Mouse (Mus musculus): ENCODE results near the gene 2010111I01Rik.
A peak's percentile ranks its signal among the peaks of the same experiment; 100 is the strongest.

2010111I01Rik gene

DNA sequence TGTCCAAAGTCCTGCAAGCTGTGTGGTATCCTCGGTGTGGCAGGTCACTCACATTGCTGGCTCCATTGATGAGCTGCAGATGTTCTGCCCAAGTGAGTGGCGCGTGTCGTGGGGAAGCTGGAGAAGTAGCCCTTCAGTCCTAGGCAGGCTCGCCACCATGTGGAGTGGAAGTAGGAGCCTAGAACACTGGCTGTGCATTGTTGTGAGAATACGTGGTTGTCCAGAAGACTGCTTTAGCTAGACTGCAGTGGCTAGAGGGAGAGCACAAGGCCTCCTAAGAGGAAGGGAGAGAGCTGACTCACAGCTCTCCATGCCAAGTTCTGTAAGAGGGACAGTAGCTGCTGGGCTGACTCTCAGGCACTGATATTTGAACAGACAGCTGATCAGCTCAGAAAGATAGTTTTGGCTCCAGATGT, 293.5 kb downstream of the 2010111I01Rik start:
- DNase-seq (ENCODE audit: low read depth, low spot score): no peak

DNA sequence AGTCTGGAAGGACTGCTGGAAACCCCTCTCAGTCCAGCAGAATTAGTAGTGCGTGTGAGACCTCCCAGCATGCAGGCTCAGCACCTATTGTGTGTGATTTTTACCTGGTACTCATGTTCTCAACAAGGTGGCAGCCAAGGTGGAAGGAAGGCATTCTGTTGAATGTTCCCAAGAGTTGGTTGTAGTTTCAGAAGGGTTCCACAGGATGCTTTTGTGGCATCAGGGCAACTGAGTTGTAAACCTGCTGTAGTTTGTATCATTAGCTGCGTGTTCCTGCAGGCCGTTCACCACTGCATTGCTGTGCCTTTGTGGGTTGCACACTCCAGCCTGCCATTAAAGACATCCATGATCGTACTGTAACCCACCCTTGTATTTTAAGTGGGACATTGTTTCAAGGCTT, 294.0 kb downstream of the 2010111I01Rik start:
- no peak for DNase-seq (ENCODE audit: low read depth, low spot score)

DNA sequence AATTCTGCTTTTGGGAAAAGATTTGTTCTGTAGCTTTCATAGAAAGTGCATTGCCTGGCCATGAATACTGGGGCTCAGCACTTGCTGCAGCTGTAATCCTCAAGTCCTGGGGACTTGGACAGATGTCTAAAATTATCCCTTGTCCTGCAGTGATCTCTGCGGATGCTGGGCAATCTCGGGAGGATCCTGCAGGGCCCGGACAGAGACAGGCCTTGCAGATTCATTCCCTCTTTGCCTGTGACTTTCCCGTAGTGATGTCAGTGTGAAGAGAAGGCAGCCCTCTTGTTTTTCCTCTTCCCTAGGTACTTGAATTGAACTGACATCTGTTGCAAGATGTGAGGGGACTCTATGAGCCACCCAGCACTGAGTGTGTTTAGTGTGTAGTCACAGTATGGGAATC, 295.4 kb downstream of the 2010111I01Rik start:
- no peak for DNase-seq (ENCODE audit: low read depth, low spot score)

DNA sequence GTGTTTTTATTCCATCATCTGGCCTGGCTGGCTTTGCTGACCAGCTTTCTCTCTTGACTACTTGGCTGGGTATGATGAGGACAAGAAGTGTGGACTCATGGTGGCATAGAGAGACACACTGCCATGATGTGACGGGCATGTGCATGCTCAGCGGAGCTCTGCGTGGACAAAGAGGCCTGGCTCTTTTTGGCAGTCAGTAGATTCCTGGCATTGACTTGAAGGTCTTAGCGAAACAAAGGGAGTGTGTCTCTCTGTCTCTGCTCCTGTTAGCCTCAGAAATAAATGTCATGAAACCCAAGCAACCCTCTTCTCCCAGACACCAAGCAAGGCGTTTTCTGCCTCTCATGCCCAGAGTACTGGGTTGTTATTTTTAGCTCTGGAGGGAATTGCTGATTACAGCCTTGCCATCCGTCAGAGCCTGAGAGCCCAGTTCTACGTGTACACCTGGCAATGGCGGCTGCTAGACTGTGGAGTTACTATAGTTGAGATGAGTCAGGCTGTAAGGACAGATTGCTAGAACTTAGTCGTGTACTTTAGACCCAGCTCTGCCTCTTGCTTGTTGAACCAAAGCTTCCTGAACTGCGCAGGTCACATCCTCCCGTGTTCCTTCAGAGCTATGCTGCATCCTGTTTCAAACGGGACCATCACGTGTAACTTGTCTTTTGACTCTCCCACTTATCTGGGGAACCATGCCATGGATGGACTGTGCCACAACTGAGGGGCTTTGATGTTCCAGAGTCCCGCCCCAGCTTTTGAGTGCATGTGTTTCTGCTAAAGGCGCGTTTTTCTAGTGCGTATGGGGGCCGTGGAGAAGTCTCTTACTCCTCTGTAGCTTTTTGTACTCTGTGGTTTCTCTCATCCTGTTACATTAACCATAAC, 296.3 kb downstream of the 2010111I01Rik start:
- DNase-seq (ENCODE audit: low read depth, low spot score): no peak

DNA sequence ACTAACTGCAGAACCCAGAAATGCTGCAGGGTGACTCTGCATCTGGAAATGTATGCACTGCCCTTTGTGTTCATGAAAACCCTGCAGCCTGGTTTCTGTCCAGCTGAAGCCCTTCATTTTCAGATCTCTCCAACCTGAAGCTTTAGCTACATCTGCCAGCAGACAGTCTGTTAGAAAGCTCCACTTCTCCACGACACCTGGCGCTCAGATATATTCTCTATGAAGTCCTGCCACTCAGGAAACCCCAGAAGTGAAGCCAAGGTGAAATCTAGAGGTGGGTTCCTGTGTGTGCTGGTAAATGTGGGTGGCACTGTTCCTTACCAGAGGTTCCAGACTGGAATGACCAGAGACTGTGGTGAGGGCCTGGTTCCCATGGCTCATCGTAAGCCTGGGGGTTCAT, 297.0 kb downstream of the 2010111I01Rik start:
- no peak for DNase-seq (ENCODE audit: low read depth, low spot score)

DNA sequence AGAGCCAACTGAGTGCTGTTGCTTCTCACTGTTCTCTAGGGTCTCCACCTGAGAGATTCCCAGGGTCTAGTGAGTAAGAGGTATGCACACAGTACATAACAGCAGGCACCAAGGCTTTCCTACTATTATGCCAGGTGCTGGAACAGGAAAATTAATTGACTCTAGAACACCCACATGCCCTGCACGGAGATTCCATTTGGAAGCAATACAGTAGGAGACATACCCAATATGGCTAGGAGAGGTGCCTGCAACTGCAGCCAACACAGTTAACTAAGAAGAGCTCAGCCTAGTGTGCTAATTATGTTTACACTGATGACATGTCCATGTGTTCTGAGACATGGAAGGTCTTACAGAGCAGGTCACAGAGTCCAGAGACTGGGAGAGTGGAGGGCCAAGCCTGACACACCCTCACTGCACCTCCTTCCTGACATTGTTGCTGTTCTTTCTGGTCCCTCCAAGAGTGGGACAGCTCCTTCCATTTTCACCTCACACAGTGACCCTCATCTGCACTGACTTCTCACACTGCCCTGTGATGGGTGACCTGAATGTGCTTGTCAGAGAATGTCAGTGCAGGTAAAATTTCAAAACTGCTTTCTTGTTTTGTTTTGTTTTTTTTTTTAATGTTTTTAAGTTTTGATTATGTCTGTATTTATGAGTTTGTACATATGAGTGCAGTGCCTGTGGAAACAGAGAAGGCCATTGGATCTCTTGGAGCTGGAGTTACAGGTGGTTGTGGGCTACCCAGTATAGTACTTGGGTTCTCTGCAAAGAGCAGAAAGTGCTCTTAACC, 297.7 kb downstream of the 2010111I01Rik start:
- no peak for DNase-seq (ENCODE audit: low read depth, low spot score)

DNA sequence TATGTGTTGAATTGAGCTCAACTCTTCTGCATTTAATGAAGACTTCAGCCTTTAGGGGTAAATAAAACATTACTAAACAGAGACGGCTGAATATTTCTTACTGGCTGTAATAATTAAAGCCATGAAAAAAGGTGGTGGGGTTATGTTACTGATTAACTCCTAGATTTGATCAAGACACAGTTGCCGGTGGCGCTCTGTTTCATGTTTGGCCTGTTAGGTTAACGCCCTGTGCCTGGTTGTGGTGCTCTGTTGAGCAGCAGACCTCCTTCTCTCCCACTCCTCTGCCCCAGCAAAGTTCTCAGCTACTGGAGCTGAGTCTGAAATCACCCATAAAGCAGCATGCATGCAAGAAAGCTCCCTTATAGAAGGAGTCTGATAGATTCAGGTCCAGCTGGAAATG, 303.7 kb downstream of the 2010111I01Rik start:
- no peak for DNase-seq (ENCODE audit: low read depth, low spot score)

DNA sequence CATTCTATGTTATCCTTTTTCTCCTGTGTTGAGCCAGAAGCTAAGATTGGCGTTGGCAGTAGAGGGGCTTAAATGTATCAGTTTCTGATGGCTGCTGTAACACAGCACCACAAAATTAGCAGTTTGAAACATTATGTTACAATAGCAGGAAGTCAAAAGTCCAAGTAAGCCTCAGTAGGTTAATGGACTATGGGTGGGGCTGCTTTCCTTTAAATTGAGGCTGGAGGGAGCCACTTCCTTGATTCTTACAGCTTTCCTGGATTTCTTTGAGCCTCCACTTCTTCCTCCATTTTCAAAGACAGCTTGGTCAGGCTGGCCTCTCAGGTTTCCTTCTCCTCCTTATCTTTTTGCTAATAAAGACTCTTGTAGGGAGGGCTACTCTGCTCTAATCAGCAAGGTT, 304.1 kb downstream of the 2010111I01Rik start:
- DNase-seq (ENCODE audit: low read depth, low spot score): no peak

DNA sequence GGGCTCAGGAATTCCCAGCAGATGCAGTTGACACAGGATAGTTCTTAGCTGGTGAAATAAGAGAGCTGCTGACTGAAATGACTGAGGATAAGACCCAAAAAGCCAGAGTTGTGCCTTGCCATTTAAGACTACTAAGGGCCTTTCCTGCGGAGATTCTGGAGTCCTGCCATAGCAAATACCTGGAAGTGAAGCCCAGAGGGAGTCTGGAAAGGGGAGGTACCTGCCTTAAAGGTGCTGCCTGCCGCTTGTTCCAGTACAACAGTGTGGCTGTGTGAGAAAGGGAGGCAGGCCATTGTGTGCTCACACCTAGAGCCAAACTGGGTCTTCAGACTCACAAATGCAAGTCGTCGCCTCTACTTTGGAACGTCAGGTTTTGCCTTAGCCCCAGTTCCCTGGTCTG, 305.5 kb downstream of the 2010111I01Rik start:
- peak; percentile 33 for DNase-seq (ENCODE audit: low read depth, low spot score)

DNA sequence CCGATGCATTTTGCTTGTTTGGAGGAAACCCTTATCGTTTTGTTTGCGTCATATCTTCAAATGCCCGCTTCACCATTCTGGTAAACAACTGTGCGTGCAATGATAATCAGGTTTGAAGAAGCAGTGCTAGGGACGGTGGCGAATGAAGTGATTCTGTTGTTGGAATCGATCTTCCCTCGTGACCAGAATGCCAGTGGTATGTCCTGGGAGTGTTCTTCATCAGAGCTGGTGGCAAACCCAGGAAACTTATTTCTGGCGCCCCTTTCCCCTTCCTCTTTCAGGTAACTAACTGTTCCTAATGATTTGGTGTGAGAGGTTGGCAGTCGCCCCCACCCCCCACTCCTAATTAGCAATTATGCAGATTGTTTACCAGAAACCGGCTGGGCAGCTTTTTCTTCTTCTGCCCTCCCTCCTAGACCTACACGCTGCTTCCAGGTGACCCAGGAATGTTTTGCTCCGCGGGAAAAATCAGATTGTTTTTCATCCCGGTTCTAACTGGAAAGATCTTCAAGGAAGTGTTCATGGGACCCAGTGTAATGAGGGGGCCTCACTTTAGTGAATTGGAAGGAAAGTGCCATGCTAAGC, 307.4 kb downstream of the 2010111I01Rik start:
- DNase-seq (ENCODE audit: low read depth, low spot score): peak; percentile 78

DNA sequence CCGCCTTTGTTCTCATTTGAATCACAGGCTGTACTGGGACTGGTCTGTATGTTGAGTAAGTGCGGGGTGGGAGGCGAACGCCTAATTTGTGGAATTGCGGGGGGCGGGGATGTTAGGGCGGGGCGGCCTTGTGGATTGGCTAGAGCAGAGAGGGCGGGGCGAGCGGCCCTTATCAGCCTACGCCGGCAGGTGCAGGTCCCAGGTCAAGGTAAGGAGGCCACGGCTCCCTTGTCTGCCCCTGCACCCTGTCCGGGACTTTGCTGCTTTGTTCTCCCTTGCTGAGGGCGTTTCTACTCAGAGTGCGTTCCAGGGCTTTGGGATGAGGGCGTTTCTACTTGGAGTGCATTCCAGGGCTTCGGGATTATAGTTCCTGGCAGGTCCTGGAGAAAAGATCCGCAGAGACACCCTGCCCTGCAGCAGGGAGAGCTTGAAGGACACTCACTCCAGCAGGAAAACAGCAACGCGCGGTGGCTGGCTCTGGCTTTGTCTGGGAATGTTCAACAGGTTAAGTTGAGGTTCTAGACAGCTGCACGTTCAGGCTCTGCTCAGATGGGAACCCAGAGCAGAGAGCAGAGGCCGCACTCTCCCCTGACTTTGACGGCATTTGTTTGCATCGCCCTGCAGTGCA, 308.0 kb downstream of the 2010111I01Rik start:
- peak; percentile 99 for DNase-seq (ENCODE audit: low read depth, low spot score)

DNA sequence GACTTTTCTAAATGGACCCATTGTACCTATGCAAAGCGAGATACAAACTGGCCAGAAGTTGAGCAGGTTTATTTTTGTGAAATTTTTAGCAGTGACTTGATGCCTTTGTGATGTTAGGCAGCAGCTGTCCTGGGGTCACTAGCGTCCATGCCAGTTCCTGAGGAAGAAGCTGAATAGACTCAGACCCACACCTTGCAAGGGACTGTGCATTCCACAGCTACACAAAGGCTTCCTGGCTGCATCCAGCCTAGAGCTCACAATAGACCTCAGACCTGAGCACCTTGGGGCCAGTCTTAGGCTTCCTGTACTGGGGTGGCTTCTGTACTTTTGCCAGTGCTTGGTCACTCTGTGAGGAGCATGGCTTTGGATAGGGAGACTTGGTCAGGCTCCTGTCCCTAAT, 309.2 kb downstream of the 2010111I01Rik start:
- DNase-seq (ENCODE audit: low read depth, low spot score): peak; percentile 72

DNA sequence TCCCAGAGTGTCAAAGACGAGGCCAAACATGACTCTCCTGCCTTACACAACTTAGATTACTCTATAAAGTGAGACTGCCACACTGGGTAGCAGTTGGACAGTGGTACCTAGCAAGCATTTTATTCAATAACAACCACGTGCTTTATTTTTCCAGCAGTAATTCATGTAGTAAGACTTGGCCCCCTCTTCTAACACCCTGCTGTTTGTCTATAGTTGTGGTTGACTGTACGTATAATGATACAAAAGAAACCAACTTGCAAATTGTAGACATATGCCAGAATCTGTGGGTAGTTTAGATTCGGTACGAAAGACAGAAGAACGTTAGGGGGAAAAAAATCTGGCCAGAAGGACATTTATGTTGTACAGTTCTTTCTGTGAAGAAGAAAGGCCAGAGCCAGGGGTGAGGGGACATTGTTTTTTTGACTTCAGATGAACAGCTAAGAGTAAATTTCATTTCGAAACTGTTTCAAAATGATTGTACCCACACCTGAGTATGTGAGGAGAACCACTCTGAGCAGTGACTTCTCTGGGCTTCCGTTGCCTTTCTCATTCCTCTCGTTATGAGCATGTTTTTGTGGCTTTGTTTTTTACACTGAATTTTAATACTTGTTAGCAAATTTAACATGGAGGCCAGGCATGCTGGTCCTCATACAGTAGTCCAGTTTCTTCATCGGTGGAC, 309.9 kb downstream of the 2010111I01Rik start:
- no peak for DNase-seq (ENCODE audit: low read depth, low spot score)

DNA sequence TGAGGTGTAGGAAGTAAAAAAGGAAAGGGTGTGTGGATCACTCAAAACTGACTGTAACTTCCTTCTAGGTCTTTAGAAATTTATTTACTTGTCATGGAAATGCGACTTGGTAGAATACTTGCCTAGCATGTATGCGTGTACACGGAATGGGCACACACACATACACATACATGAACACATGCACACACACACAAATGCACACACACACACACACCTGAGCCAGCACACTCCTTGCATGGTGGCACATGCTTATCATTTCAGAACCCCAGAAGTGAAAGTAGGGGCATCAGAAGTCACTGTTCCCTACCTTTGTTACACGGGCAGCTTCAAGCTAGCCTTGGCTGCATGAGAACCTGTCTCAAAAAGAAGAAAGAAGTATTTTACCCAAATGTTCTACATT, 311.7 kb downstream of the 2010111I01Rik start:
- DNase-seq (ENCODE audit: low read depth, low spot score): no peak

DNA sequence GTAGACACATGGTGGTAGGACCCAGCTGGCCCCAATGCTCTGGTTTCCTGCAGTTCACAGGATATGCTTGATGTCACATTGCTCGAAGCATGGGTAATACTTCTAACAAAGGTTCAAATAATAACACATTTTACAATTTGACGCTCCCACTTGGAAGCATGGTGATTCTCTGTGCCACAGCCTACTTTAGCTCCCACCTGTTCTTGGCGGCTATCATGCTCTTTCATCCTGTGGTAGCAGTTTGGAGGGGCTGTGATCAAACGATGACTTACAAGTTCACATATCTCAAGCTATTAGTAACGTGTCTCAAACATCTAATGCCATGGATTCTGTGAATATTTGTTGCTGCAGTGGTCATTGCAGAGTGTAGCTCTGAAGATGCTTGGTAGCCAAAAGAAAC, 312.6 kb downstream of the 2010111I01Rik start:
- no peak for DNase-seq (ENCODE audit: low read depth, low spot score)

DNA sequence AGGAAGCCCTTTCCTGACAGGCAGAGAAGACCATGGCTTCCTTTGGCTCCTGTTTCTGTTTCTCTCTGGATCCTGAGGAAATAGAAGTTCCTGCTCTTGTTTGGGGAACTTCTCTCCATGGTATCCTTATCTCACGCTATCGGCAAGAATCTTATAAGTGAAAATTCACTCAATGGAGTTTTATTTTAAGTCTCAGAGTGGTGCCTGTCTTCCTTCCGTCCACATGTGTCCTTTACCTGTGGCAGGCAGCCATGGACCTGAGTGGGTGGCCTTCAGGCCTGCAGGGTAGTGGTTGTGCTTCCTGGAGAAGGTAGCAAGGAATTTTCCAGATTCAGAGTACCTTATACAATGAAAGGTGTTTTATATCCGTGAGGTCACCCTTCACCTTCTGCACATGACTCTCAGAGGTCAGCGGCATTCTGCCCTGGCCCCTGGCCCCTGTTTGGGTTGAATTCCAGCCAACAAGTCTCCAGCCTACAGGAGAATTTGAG, 313.5 kb downstream of the 2010111I01Rik start:
- DNase-seq (ENCODE audit: low read depth, low spot score): no peak

DNA sequence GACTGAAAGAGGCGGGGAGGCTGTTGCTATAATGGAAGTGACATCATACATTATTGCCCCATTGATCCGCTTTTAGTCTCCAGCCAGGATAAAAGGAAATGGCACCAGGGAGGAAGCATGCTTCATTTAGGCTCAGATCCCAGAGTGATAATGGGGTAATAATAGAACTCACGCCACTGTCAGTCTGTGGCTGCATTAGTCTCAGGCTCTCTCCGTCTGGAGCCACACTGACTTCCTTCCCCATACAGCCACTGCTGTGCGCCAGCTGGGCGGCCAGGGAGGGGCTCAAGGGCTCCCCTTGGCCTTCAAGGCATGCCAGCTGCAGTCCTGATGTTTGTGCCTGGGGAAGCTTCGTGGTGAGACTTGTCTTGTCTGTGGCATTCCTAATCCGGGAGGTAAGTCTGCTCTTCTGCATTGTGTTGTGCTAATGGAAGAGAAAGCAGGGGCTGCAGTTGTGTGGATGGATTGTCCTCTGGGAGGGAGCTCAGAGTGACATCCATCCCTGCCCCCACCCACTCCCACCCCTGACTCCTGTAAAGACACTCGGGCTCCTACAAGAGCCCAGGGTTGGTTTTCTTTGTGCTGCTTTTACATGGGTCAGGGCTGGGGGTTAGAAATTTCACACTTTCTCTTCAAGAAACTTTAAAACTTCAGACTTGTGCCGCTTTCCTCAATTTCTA, 314.2 kb downstream of the 2010111I01Rik start:
- DNase-seq (ENCODE audit: low read depth, low spot score): peak; percentile 65

DNA sequence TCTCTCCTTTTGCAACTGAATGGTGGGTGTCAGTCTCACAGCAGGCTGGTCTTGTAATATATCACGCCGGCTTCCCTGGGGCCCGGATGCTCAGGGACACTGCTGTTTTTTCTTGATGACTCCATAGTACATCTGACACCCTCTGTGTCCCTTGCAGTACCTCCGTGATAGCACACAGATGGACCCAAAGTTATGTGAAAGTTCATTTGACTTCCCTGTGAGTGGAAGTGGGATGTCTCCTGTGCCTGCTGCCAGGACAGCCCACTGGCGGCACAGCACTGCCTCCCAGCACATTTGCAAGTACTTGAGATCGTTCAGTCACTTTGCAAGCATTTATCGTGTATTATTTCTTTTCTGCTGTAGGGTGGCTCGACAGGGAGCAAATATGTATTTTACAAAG, 315.1 kb downstream of the 2010111I01Rik start:
- no peak for DNase-seq (ENCODE audit: low read depth, low spot score)

DNA sequence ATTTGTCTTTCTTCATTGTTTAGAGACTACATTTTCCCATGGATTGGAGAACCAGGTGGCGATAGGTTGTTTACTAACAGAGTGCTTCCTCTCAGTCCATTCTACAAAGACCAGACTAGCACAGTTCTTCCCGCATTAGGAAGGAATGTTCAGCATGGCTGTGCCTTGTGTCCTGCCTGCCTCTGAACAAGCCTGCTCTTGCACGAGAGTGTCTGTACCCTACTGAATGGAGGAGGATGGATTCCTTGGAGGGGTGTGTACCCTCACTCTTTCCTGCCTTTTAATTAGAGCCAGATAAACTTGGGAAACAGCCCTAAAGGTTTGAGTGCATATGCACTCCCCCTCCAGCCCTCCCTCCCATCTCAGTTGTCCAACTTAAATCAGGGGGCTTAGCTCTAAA, 315.7 kb downstream of the 2010111I01Rik start:
- DNase-seq (ENCODE audit: low read depth, low spot score): peak; percentile 69

DNA sequence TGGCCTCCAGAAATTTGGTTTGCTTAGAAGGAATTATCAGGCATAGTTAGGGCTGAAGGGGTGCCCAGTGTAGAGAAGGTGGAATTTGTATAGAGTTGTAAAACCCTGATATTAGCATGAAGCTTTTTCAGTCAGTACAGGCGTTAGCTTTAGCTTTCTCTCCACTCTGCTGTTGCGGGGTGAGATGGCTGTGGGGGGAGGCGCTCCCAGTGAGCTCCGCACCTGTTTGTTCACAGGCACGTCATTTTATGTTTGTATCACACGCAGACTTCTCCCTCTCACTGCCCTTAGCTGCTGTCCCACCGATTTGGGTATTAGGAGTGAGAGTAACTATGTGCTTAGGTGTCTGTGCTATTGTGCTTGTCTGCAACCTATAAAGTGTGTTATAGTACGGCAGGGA, 316.5 kb downstream of the 2010111I01Rik start:
- DNase-seq (ENCODE audit: low read depth, low spot score): no peak

DNA sequence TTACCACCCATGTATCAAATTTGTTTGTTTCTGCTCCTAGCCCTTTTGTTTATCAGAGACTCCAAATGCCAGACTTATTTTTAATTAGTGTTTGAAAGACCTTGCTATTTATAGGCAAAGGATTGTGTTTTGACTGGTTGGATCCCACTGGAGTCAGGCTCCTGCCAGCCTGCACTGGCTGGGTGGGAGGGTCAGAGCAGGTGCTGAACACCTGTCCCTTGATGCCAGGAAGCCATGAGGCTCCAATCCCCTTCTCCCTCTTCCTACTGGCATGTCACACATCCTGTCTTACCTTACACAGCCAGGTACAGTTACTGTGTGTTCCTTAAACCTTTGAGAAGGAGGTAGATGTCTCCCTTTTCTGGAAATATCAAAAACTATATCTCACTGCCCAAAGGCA, 318.5 kb downstream of the 2010111I01Rik start:
- no peak for DNase-seq (ENCODE audit: low read depth, low spot score)
